Mouse (Mus musculus): ENCODE measurements around the gene Slc46a2.

DNA sequence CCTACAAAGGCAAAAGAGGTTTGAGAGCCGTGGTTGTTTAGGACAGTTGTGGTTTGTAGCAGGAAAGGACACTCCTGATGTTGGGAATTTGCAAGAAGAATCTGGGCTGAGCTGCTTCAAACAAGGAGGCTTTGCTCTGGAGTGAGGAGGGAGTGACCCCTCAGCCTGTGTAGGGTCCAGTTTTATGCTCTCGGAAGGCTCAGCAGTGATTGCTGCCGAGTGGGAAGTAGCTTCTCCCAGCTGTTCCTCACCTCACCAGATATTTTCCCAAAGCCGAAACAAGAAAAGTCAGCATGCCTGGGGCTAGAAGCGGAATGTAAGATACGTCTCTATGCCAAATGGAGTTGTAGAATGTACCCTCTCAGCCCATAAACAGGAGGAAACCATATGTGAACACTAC, 13.0 kb downstream of the Slc46a2 start:
- TF ChIP-seq CTCF (conservative IDR thresholded peaks at IDR 0.05; ENCODE audit: low read length) (no peak), POU5F1 (IDR thresholded peaks at IDR 0.05; ENCODE audit: borderline replicate concordance, low read length) (no peak)
